Mouse (Mus musculus) spleen, adult 2 months (tissue): ENCODE results near the gene Pold4. TPM values are rescaled to one million over a fixed set of nuclear protein-coding genes. Genes with fewer than 3 reads are reported as not detected.

Experiments
- DNase-seq, 2 experiments: peaks; one replicate each; pipeline versions ENCODE4 v3.0.0 to v3.0.0-alpha.2; 2012 to 2021; ENCODE audit warnings: low spot score in 2 of 2, low read depth in 1 of 2
- H3K27ac ChIP-seq: fragments of 200-500 bp; 2 replicates; pipeline ENCODE4 v1.5.1; 2012; ENCODE audit warnings: low read length, inconsistent platforms; ENCODE audit not compliant: insufficient read depth
- H3K27me3 ChIP-seq: fragments of 200-500 bp; 2 replicates; pipeline ENCODE4 v1.6.1; 2012; ENCODE audit warnings: mild to moderate bottlenecking, moderate library complexity, low read length, inconsistent platforms; ENCODE audit not compliant: control insufficient read depth, insufficient read depth
- H3K36me3 ChIP-seq: fragments of 200-500 bp; 2 replicates; pipeline ENCODE4 v1.6.1; 2012; ENCODE audit warnings: mild to moderate bottlenecking, low read length, inconsistent platforms; ENCODE audit not compliant: control insufficient read depth, insufficient read depth
- H3K4me1 ChIP-seq: fragments of 200-500 bp; 2 replicates; pipeline ENCODE4 v1.6.1; 2011; ENCODE audit warnings: inconsistent platforms; ENCODE audit not compliant: control insufficient read depth, insufficient read depth, insufficient read length
- H3K4me3 ChIP-seq: fragments of 200-500 bp; 2 replicates; pipeline ENCODE4 v1.5.1; 2011; ENCODE audit warnings: mild to moderate bottlenecking, inconsistent platforms; ENCODE audit not compliant: insufficient read depth, insufficient read length; ENCODE audit errors: extremely low read depth
- CTCF ChIP-seq: fragments of 200-500 bp; IDR thresholded peaks from 2 replicates; pipeline ENCODE4 v1.5.1; 2011; ENCODE audit warnings: mild to moderate bottlenecking, inconsistent platforms; ENCODE audit not compliant: insufficient read depth, insufficient read length, insufficient replicate concordance; ENCODE audit errors: extremely low read depth
- POLR2A ChIP-seq: fragments of 200-500 bp; IDR thresholded peaks from 2 replicates; pipeline ENCODE4 v1.6.1; 2011; ENCODE audit warnings: low read depth, low read length, inconsistent platforms
- WGBS: fragments of 180-500 bp; shearing (Covaris S2); methylation state at CpG from one replicate; pipeline ENCODE4 v1.1.7; 2018; 5-methylcytosine and 5-hydroxymethylcytosine counted together
- polyA plus RNA-seq: library from polyadenylated mRNA; depleted of rRNA; stranded (reverse); fragments of >200 nt; gene quantifications from 2 replicates; pipeline ENCODE4 v1.2.3, GENCODE M21; 2012

Pold4 gene
- polyA plus RNA-seq, 1 experiment = 233 TPM

DNA sequence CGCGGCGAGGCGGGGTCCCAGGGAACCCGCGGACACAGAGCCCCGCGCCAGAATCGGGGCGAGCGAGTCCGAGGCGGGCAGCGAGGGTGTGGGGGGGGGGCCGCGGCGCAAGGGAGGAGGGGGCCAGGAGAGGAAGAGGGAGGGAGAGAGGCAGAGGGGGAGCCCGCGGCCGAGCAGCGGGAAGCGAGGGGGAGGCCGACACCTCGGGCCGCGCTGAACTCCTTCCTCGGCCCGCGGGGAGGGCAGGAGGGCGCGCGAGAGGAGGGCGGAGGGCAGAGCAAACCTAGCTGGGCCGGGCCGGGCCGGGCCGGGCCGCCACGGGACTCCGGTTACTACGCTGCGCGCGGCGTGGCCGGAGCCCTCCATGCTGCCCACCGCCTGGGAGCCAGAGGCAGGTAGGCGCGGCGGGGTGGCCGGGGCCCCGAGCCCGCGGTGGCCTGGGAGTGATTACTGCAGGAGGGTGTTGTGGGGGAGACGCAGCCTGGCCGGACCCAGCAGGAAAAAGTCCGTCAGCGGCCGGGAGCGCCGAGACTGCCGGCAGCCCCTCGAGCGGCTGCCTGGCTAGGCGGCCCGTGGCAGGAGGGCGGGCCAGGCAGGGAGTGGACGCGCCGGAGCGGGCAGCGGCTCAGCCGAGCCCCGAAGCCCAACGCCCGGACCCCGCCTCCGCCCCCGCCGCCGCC is 16.8 kb upstream of the Pold4 start:
- H3K4me1 ChIP-seq = peaks cover 51% of the 10 kb centered on the region
- no peaks in the 10 kb centered on the region for H3K27me3 ChIP-seq

DNA sequence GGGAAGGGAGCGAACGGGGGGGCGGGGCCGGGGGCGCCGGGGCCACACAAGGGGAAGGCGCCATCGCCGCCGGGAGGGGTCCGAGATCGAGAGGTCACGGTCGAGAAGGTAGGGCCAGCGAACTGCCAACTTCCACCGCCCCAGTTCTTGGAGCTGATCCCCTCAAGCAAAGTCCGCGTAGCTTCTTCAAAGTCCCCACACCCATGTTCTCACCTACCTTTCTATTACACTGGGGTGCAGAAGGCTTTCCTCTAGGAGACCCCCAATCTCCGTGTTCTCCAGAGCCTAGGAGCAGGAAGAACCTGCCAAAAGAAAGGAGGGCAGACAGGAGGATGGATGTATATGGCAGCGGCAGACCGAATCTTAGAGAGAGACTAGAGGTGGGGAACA is 16.3 kb upstream of the Pold4 start:
- H3K27ac ChIP-seq = peak overlapping the region; percentile 38
- H3K36me3 ChIP-seq = peaks cover 2% of the 10 kb centered on the region; the same call in 1 of the 2 replicates
- H3K4me1 ChIP-seq = peaks cover 56% of the 10 kb centered on the region
- H3K4me3 ChIP-seq = peak overlapping the region; percentile 88
- under 1% methylated on average over 18 of the region's 21 CpGs for WGBS
- TF ChIP-seq CTCF = no peak
- TF ChIP-seq POLR2A = no peak
- H3K27me3 ChIP-seq = no peaks in the 10 kb centered on the region
- no peak for DNase-seq

More for the DNA sequence above, 16.8 kb upstream of the Pold4 start:
- WGBS = 1% methylated on average over 69 of the region's 81 CpGs
- Histone ChIP-seq H3K36me3 (peaks cover 2% of the 10 kb centered on the region; the same call in 1 of the 2 replicates), H3K4me3 (peak overlapping the region; percentile 88), H3K27ac (peak overlapping the region; percentile 98)
- TF ChIP-seq POLR2A (no peak), CTCF (no peak)
- DNase-seq = no peak

DNA sequence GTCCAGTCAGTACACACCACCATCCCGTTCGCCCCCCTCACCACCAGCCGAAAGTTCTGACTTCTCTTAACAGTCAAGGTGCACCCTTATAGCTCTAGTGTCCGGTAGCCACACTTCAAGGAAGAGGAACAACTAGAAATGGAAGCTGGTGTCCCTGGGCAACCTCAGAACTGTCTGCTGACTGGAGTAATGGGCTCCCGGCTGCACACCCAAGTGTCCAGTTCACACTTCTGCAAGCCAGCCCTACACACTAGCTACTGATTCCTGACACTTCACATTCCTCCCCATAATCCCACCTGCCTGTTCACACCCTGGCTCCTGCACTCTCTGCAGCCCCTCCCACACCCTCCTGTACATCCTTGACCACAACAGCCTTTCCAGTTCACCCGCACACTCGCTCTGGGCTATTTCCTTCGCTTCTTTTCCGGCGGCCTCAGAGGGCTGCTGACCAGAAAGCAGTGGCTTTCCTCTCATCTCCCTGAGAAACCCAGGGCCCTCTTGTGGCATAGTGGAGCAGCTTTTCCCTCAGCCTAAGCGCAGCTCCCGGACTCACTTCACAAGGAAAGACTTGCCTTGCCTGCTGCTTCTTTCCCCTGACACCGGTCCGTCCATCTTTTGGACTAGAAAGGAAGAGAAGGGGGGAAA is 15.5 kb upstream of the Pold4 start:
- Histone ChIP-seq H3K36me3 (peaks cover 2% of the 10 kb centered on the region; the same call in 1 of the 2 replicates), H3K27ac (peak overlapping the region; percentile 73), H3K4me1 (peaks cover 63% of the 10 kb centered on the region), H3K4me3 (peak overlapping the region; percentile 49), H3K27me3 (no peaks in the 10 kb centered on the region)
- TF ChIP-seq CTCF (no peak), POLR2A (no peak)
- DNase-seq = no peak
- 33% methylated on average over 14 of the region's 14 CpGs for WGBS

DNA sequence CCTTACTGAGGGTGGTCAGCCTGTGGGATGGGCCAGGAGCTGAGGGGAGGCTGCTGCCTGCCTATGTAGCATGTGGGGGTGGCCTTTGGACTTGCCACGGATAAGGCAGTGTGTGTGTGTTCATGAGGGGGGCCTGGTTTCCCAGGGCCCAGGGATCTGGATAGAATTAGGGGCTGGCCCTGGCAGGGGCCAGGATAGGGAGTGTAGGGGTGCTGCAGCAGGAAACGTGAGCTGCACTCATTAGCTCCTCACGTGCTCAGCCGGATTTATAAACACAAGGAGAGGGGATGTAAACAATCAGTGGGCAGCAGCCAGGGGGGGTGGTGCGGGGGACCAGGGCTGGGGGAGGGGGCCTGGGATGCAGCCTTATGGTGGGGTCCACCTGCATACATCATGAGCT is 14.6 kb upstream of the Pold4 start:
- WGBS = 40% methylated on average over 5 of the region's 5 CpGs
- Histone ChIP-seq H3K27me3 (no peaks in the 10 kb centered on the region), H3K27ac (peak overlapping the region; percentile 73), H3K4me1 (peaks cover 73% of the 10 kb centered on the region), H3K4me3 (peak overlapping the region; percentile 16; the same call in 1 of the 2 replicates), H3K36me3 (peaks cover 2% of the 10 kb centered on the region; the same call in 1 of the 2 replicates)
- TF ChIP-seq POLR2A = no peak
- TF ChIP-seq CTCF = no peak
- no peak for DNase-seq

DNA sequence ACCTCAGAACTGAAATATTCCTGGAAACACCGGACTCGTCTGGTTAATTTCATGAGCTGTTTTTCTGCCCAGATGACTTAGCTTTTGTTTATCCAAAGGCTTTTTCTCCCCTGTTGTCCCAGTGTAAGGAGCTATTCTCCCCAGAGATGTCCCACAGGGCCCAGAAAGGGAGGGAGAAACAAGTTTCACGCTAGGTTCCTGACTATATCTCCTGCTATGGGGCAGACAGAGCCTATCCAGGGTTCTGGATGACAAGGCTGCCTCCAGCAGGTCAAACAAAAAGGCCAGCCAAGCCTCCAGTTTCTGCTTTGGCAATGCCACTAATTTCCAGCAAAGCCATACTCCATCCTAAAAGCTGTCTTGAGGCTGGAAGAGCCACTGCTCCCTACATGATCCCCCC is 13.8 kb upstream of the Pold4 start:
- WGBS = 59% methylated on average over 3 of the region's 3 CpGs
- Histone ChIP-seq H3K4me3 (no peak overlapping the region), H3K4me1 (peaks cover 73% of the 10 kb centered on the region), H3K27ac (peak overlapping the region; percentile 68), H3K36me3 (peaks cover 7% of the 10 kb centered on the region), H3K27me3 (no peaks in the 10 kb centered on the region)
- no peak for TF ChIP-seq POLR2A
- no peak for TF ChIP-seq CTCF
- DNase-seq = no peak

DNA sequence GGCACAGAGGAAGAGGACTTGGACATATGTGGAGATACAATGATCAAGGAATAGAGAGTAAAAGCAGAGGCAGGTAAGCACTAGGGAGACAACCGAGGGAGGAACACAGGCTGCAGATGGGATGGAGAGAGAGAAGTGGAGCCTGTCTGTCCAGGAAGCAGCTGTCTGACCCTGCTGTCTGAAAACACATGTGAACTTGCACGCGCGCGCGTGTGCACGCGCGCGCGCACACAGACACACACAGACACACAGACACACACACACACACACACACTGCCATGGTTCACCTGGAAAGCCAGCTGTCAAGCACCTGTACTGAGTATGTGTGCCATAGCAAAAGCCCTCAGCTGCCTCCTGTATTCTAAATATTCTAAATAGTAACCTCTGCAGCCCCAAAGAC is 13.4 kb upstream of the Pold4 start:
- no peak for TF ChIP-seq POLR2A
- TF ChIP-seq CTCF = no peak
- no peak for DNase-seq
- 22% methylated on average over 11 of the region's 11 CpGs for WGBS
- Histone ChIP-seq H3K36me3 (peaks cover 7% of the 10 kb centered on the region), H3K27me3 (no peaks in the 10 kb centered on the region), H3K4me1 (peaks cover 69% of the 10 kb centered on the region), H3K27ac (peak overlapping the region; percentile 68), H3K4me3 (no peak overlapping the region)

DNA sequence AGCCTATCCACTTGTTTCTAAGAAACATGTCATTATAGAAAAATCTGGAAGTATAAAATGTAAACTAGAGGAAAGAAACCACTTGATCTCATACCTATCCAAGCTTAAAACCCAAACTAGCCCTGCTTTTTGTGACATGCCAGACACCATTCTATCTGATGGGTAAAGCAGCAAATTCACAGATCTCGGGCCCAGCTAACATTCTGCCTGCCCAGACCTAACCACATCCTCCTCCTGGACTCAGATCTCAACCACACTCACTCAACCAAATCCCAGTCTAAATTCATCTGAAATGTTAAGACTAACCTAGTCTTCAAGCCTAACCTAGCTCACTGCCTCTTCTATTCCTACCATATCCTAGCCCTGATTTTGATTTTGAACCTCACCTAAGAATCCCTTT is 12.9 kb upstream of the Pold4 start:
- 6% methylated on average over 1 of the region's 1 CpGs for WGBS
- no peak for DNase-seq
- Histone ChIP-seq H3K27ac (peak overlapping the region; percentile 72), H3K27me3 (no peaks in the 10 kb centered on the region), H3K4me3 (no peak overlapping the region), H3K36me3 (peaks cover 8% of the 10 kb centered on the region), H3K4me1 (peaks cover 64% of the 10 kb centered on the region)
- TF ChIP-seq CTCF (no peak), POLR2A (no peak)
